Mouse (Mus musculus): ENCODE measurements at regions not wholly inside any gene's neighbourhood (a gene's known extent, or its start where the extent isn't known, plus 50 kb on each side); places are given as distances from the start of the nearest gene placed in this dataset.

- H3K9ac ChIP-seq (replicated peaks), result no peak overlapping the region
- 78% methylated on average over 4 of the region's 4 CpGs for WGBS
- H3K4me2 ChIP-seq (replicated peaks), result no peak overlapping the region
- H3K36me3 ChIP-seq, result no peaks in the 10 kb centered on the region
- H3K9me3 ChIP-seq, result no peaks in the 10 kb centered on the region
- no peak overlapping the region for H3K4me3 ChIP-seq
- H3K27me3 ChIP-seq, result no peaks in the 10 kb centered on the region
- peaks cover 16% of the 10 kb centered on the region for H3K4me1 ChIP-seq
- H3K27ac ChIP-seq (replicated peaks), result no peak overlapping the region
- no peak for ATAC-seq (replicated peaks)
Observed at GRCm38 (mm10) chr4:45729801-45730200, 69.0 kb upstream of the Aldh1b1 start.

GRCm38 (mm10) chr4:45728825-45729224, 70.0 kb upstream of the Aldh1b1 start:
- ATAC-seq (replicated peaks), result no peak
- no peaks in the 10 kb centered on the region for H3K36me3 ChIP-seq
- no peaks in the 10 kb centered on the region for H3K9me3 ChIP-seq
- H3K27ac ChIP-seq (replicated peaks), result no peak overlapping the region
- no peaks in the 10 kb centered on the region for H3K27me3 ChIP-seq
- WGBS, result 42% methylated on average over 4 of the region's 4 CpGs
- H3K4me3 ChIP-seq, result no peak overlapping the region
- H3K4me1 ChIP-seq, result peaks cover 25% of the 10 kb centered on the region
- no peak overlapping the region for H3K4me2 ChIP-seq (replicated peaks)
- no peak overlapping the region for H3K9ac ChIP-seq (replicated peaks)

GRCm38 (mm10) chr4:45727915-45728314, 70.9 kb upstream of the Aldh1b1 start:
- H3K27ac ChIP-seq (replicated peaks), result no peak overlapping the region
- H3K4me3 ChIP-seq, result no peak overlapping the region
- no peaks in the 10 kb centered on the region for H3K9me3 ChIP-seq
- H3K9ac ChIP-seq (replicated peaks), result no peak overlapping the region; the same call in 1 of the 2 replicates
- H3K4me2 ChIP-seq (replicated peaks), result no peak overlapping the region
- H3K36me3 ChIP-seq, result no peaks in the 10 kb centered on the region
- WGBS, result 93% methylated on average over 5 of the region's 5 CpGs
- H3K27me3 ChIP-seq, result no peaks in the 10 kb centered on the region
- no peak for ATAC-seq (replicated peaks)
- H3K4me1 ChIP-seq, result peaks cover 27% of the 10 kb centered on the region

- Histone ChIP-seq H3K9me3 (no peaks in the 10 kb centered on the region), H3K4me1 (peaks cover 27% of the 10 kb centered on the region), H3K36me3 (no peaks in the 10 kb centered on the region), H3K4me2 (replicated peaks) (no peak overlapping the region), H3K4me3 (no peak overlapping the region), H3K27me3 (no peaks in the 10 kb centered on the region), H3K9ac (replicated peaks) (no peak overlapping the region; the same call in 1 of the 2 replicates), H3K27ac (replicated peaks) (no peak overlapping the region)
- no peak for ATAC-seq (replicated peaks)
- 33% methylated on average over 9 of the region's 9 CpGs for WGBS
Observed at GRCm38 (mm10) chr4:45727474-45727873, 71.3 kb upstream of the Aldh1b1 start.

GRCm38 (mm10) chr4:45726783-45727182, 72.0 kb upstream of the Aldh1b1 start:
- Histone ChIP-seq H3K9me3 (no peaks in the 10 kb centered on the region), H3K27me3 (no peaks in the 10 kb centered on the region), H3K4me3 (no peak overlapping the region), H3K4me2 (replicated peaks) (no peak overlapping the region), H3K36me3 (no peaks in the 10 kb centered on the region), H3K9ac (replicated peaks) (no peak overlapping the region), H3K4me1 (peaks cover 27% of the 10 kb centered on the region), H3K27ac (replicated peaks) (no peak overlapping the region)
- 91% methylated on average over 5 of the region's 5 CpGs for WGBS
- no peak for ATAC-seq (replicated peaks)

GRCm38 (mm10) chr4:45725055-45725910, 73.5 kb upstream of the Aldh1b1 start:
- ATAC-seq (replicated peaks), result no peak
- Histone ChIP-seq H3K27ac (replicated peaks) (no peak overlapping the region), H3K9ac (replicated peaks) (no peak overlapping the region), H3K36me3 (no peaks in the 10 kb centered on the region), H3K4me3 (no peak overlapping the region), H3K4me2 (replicated peaks) (no peak overlapping the region), H3K27me3 (no peaks in the 10 kb centered on the region), H3K4me1 (peaks cover 20% of the 10 kb centered on the region), H3K9me3 (no peaks in the 10 kb centered on the region)
- WGBS, result 79% methylated on average over 16 of the region's 16 CpGs

GRCm38 (mm10) chr4:45720352-45720751, 78.5 kb upstream of the Aldh1b1 start:
- WGBS, result 23% methylated on average over 5 of the region's 5 CpGs
- ATAC-seq (replicated peaks), result no peak
- Histone ChIP-seq H3K4me3 (no peak overlapping the region), H3K9me3 (no peaks in the 10 kb centered on the region), H3K4me2 (replicated peaks) (no peak overlapping the region), H3K27me3 (no peaks in the 10 kb centered on the region), H3K4me1 (peaks cover 21% of the 10 kb centered on the region), H3K9ac (replicated peaks) (no peak overlapping the region), H3K27ac (replicated peaks) (no peak overlapping the region), H3K36me3 (no peaks in the 10 kb centered on the region)

- Histone ChIP-seq H3K4me3 (no peak overlapping the region), H3K9ac (replicated peaks) (no peak overlapping the region), H3K27ac (replicated peaks) (peak overlapping the region; percentile 24), H3K4me1 (peaks cover 21% of the 10 kb centered on the region), H3K36me3 (no peaks in the 10 kb centered on the region), H3K9me3 (no peaks in the 10 kb centered on the region), H3K27me3 (no peaks in the 10 kb centered on the region), H3K4me2 (replicated peaks) (no peak overlapping the region)
- no peak; the same call in 1 of the 2 replicates for ATAC-seq (replicated peaks)
- 58% methylated on average over 3 of the region's 3 CpGs for WGBS
Observed at GRCm38 (mm10) chr4:45719564-45719963, 79.3 kb upstream of the Aldh1b1 start.

GRCm38 (mm10) chr4:45715878-45716277, 82.9 kb upstream of the Aldh1b1 start:
- no peaks in the 10 kb centered on the region for H3K36me3 ChIP-seq
- H3K4me1 ChIP-seq, result peaks cover 30% of the 10 kb centered on the region
- no peak overlapping the region for H3K4me3 ChIP-seq
- H3K4me2 ChIP-seq (replicated peaks), result no peak overlapping the region
- H3K9ac ChIP-seq (replicated peaks), result no peak overlapping the region
- ATAC-seq (replicated peaks), result no peak
- WGBS, result 81% methylated on average over 1 of the region's 1 CpGs
- no peaks in the 10 kb centered on the region for H3K9me3 ChIP-seq
- no peaks in the 10 kb centered on the region for H3K27me3 ChIP-seq
- H3K27ac ChIP-seq (replicated peaks), result no peak overlapping the region

GRCm38 (mm10) chr4:45713837-45714508, 84.8 kb upstream of the Aldh1b1 start:
- Histone ChIP-seq H3K27me3 (no peaks in the 10 kb centered on the region), H3K9ac (replicated peaks) (no peak overlapping the region)

GRCm38 (mm10) chr4:45713046-45713706, 85.6 kb upstream of the Aldh1b1 start:
- no peaks in the 10 kb centered on the region for H3K9me3 ChIP-seq
- 32% methylated on average over 8 of the region's 8 CpGs for WGBS

More at GRCm38 (mm10) chr4:45713837-45714508, 84.8 kb upstream of the Aldh1b1 start:
- no peak overlapping the region for H3K4me3 ChIP-seq
- WGBS, result 3% methylated on average over 10 of the region's 10 CpGs
- ATAC-seq (replicated peaks), result peak; percentile 96
- no peak overlapping the region for H3K4me2 ChIP-seq (replicated peaks)
- H3K9me3 ChIP-seq, result no peaks in the 10 kb centered on the region
- H3K27ac ChIP-seq (replicated peaks), result peak overlapping the region; percentile 62
- no peaks in the 10 kb centered on the region for H3K36me3 ChIP-seq
- H3K4me1 ChIP-seq, result peaks cover 20% of the 10 kb centered on the region

GRCm38 (mm10) chr4:45703997-45704396, 94.8 kb upstream of the Aldh1b1 start:
- H3K27me3 ChIP-seq, result no peaks in the 10 kb centered on the region
- no peak overlapping the region for H3K4me2 ChIP-seq (replicated peaks)
- no peak overlapping the region for H3K9ac ChIP-seq (replicated peaks)
- no peaks in the 10 kb centered on the region for H3K4me1 ChIP-seq
- H3K4me3 ChIP-seq, result no peak overlapping the region
- 69% methylated on average over 7 of the region's 7 CpGs for WGBS
- no peak overlapping the region for H3K27ac ChIP-seq (replicated peaks)
- H3K9me3 ChIP-seq, result no peaks in the 10 kb centered on the region
- H3K36me3 ChIP-seq, result no peaks in the 10 kb centered on the region
- no peak for ATAC-seq (replicated peaks)

More at GRCm38 (mm10) chr4:45713046-45713706, 85.6 kb upstream of the Aldh1b1 start:
- no peak overlapping the region for H3K4me3 ChIP-seq
- H3K27me3 ChIP-seq, result no peaks in the 10 kb centered on the region
- H3K4me2 ChIP-seq (replicated peaks), result no peak overlapping the region
- no peak overlapping the region for H3K9ac ChIP-seq (replicated peaks)
- peak overlapping the region; percentile 62 for H3K27ac ChIP-seq (replicated peaks)
- H3K4me1 ChIP-seq, result peaks cover 20% of the 10 kb centered on the region
- ATAC-seq (replicated peaks), result no peak
- H3K36me3 ChIP-seq, result no peaks in the 10 kb centered on the region

All from forebrain, embryonic 15.5 days (tissue).